ENCODE assay signal across 8 mouse cellular contexts in the genomic region with DNA sequence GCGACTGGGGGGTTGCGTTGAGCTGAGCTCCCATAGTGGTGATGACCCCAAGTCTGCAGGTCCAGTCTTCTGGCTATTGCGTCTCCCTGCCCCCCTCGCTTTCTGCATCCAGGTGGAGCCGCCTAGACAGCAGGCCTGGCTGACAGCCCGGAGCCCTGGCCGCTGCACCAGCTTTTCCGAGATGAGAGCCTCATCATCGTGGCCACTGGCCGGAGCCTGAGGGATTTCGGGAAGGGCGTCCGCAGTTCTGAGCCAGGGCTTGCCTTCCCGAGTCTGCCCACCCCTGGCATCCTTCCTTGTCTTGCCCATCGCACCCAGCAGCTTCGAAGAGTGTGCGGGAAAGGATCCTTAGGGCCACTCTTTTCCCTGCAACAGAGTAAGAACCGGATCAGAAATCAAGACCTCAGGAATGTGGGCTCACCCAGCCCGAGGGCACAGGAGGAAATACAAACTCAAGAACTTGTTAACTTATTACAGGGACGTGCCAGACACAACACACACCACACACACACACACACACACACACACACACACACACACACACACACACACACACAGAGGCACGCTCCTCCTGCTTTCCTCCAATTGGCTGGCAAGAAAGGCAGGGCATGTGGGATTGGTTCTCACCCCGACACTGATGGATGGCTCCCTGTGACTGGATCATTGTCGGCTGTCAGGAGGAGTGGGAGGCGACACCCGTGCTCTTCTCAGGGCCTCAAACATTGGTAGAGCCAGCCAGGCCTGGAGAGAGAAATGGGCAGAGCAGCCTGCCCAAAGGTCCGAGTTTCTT. TPM values are rescaled to one million over a fixed set of nuclear protein-coding genes. Genes with fewer than 3 reads are reported as not detected.
DNase-seq lines count a peak whose midpoint lies in the region; ATAC-seq lines count a peak whose summit lies in the region.

No protein-coding gene starts in this region.

- WGBS in forebrain, embryonic 11.5 days = 19% methylated on average over 26 of the region's 26 CpGs
- WGBS in limb, embryonic 15.5 days = 15% methylated on average over 26 of the region's 26 CpGs
- 22% methylated on average over 26 of the region's 26 CpGs for WGBS in neural tube, embryonic 12.5 days

- H3K4me1 ChIP-seq in forebrain, embryonic 11.5 days (replicated peaks; ENCODE audit: control insufficient read depth, insufficient read depth, low read length) = peaks cover 15% of the 10 kb centered on the region
- H3K4me1 ChIP-seq in limb, embryonic 15.5 days = peaks cover 40% of the 10 kb centered on the region
- H3K4me1 ChIP-seq in neural tube, embryonic 12.5 days = peaks cover 38% of the 10 kb centered on the region

- peak overlapping the region; percentile 24 for H3K9ac ChIP-seq in forebrain, embryonic 11.5 days (ENCODE audit: low read length)
- no peak overlapping the region for H3K9ac ChIP-seq in limb, embryonic 15.5 days
- peak overlapping the region; percentile 17; the same call in 1 of the 2 replicates for H3K9ac ChIP-seq in neural tube, embryonic 12.5 days

- no peaks in the 10 kb centered on the region for H3K27me3 ChIP-seq in forebrain, embryonic 11.5 days (ENCODE audit: control insufficient read depth, insufficient read depth, low read length)
- peaks cover 9% of the 10 kb centered on the region; the same call in 1 of the 2 replicates for H3K27me3 ChIP-seq in limb, embryonic 15.5 days
- H3K27me3 ChIP-seq in neural tube, embryonic 12.5 days (replicated peaks) = no peaks in the 10 kb centered on the region

- DNase-seq in cerebellum, adult 11 months = peak; percentile 47
- DNase-seq in adipocyte (ENCODE audit: low spot score) = peak; percentile 95
- peak; percentile 82 for DNase-seq in forebrain, embryonic 11.5 days (ENCODE audit: low spot score)
- peak; percentile 45 for DNase-seq in heart, postnatal 4 days
- DNase-seq in spleen, adult 12 weeks (ENCODE audit: low spot score) = no peak

- no peak overlapping the region for H3K4me3 ChIP-seq in forebrain, embryonic 11.5 days (ENCODE audit: low read depth, low read length)
- H3K4me3 ChIP-seq in limb, embryonic 15.5 days = 0 out of 2 replicates have a peak overlapping the region, but pooled peaks have one; percentile 8
- no peak overlapping the region for H3K4me3 ChIP-seq in neural tube, embryonic 12.5 days

- no peaks in the 10 kb centered on the region for H3K36me3 ChIP-seq in forebrain, embryonic 11.5 days (ENCODE audit: control insufficient read depth, insufficient read depth, low read length)
- peaks cover 2% of the 10 kb centered on the region; the same call in 1 of the 2 replicates for H3K36me3 ChIP-seq in limb, embryonic 15.5 days
- H3K36me3 ChIP-seq in neural tube, embryonic 12.5 days = no peaks in the 10 kb centered on the region

- no peak overlapping the region for H3K27ac ChIP-seq in forebrain, embryonic 11.5 days (ENCODE audit: low read depth, low read length)
- H3K27ac ChIP-seq in limb, embryonic 15.5 days = peak overlapping the region; percentile 51
- H3K27ac ChIP-seq in neural tube, embryonic 12.5 days = peak overlapping the region; percentile 6; the same call in 1 of the 2 replicates

- ATAC-seq in cerebellum, adult (ENCODE audit: insufficient number of reproducible peaks, low FRiP score, low TSS enrichment) = no peak
- 0 out of 2 replicates have a peak, but pooled peaks have one; percentile 47 for ATAC-seq in forebrain, embryonic 11.5 days (replicated peaks; ENCODE audit: low FRiP score)
- ATAC-seq in limb, embryonic 15.5 days (ENCODE audit: insufficient number of reproducible peaks, low FRiP score, low TSS enrichment, low read depth) = peak; percentile 37; the same call in 1 of the 2 replicates
- peak; percentile 70 for ATAC-seq in neural tube, embryonic 12.5 days (ENCODE audit: low FRiP score, low read depth)

- H3K4me2 ChIP-seq in forebrain, embryonic 11.5 days (ENCODE audit: low read depth, low read length, severe bottlenecking) = peak overlapping the region; percentile 34; the same call in 1 of the 2 replicates
- H3K4me2 ChIP-seq in limb, embryonic 15.5 days = peak overlapping the region; percentile 39
- H3K4me2 ChIP-seq in neural tube, embryonic 12.5 days (replicated peaks) = peak overlapping the region; percentile 89

- no peaks in the 10 kb centered on the region for H3K9me3 ChIP-seq in forebrain, embryonic 11.5 days (ENCODE audit: control insufficient read depth, low read length)
- H3K9me3 ChIP-seq in limb, embryonic 15.5 days = no peaks in the 10 kb centered on the region
- no peaks in the 10 kb centered on the region for H3K9me3 ChIP-seq in neural tube, embryonic 12.5 days

RNA-seq across cellular contexts. Expression of gene Copz2, which starts 13.7 kb away (rescaled TPM):
- 33.2 and 33.8 TPM in 2 replicates for polyA plus RNA-seq in forebrain, embryonic 11.5 days (2014; fragmentation: Nextera tagmentation; extraction: Ambion mirVana)
- total RNA-seq in heart, postnatal 4 days (2021) = 10 to 100 TPM; 51.2 to 52.7 TPM
- 203 and 213 TPM in 2 replicates for polyA plus RNA-seq in limb, embryonic 15.5 days (2015; fragmentation: Nextera tagmentation; extraction: Ambion mirVana)
- polyA plus RNA-seq in neural tube, embryonic 12.5 days (2016; fragmentation: Nextera tagmentation; extraction: Ambion mirVana) = 41.4 and 46.9 TPM in 2 replicates

RNA-seq across cellular contexts. Expression of gene Nfe2l1, which starts 33.6 kb away (rescaled TPM):
- polyA plus RNA-seq in forebrain, embryonic 11.5 days (2014; fragmentation: Nextera tagmentation; extraction: Ambion mirVana) = 38.6 and 42.9 TPM in 2 replicates
- 100 to 1,000 TPM; 200 to 203 TPM for total RNA-seq in heart, postnatal 4 days (2021)
- 75.6 and 81.1 TPM in 2 replicates for polyA plus RNA-seq in limb, embryonic 15.5 days (2015; fragmentation: Nextera tagmentation; extraction: Ambion mirVana)
- polyA plus RNA-seq in neural tube, embryonic 12.5 days (2016; fragmentation: Nextera tagmentation; extraction: Ambion mirVana) = 75.5 and 79.5 TPM in 2 replicates

RNA-seq across cellular contexts. Expression of gene Cdk5rap3, which starts 52.9 kb away (rescaled TPM):
- polyA plus RNA-seq in forebrain, embryonic 11.5 days (2014; fragmentation: Nextera tagmentation; extraction: Ambion mirVana) = 83.4 and 94.0 TPM in 2 replicates
- total RNA-seq in heart, postnatal 4 days (2021) = 10 to 100 TPM; 34.6 to 35.6 TPM
- polyA plus RNA-seq in limb, embryonic 15.5 days (2015; fragmentation: Nextera tagmentation; extraction: Ambion mirVana) = 76.2 and 87.4 TPM in 2 replicates
- polyA plus RNA-seq in neural tube, embryonic 12.5 days (2016; fragmentation: Nextera tagmentation; extraction: Ambion mirVana) = 99.3 and 103 TPM in 2 replicates

Comparison
In these comparisons a context has a peak if more than half of its experiments do, and no peak if none do; other contexts are left out.
1. H3K4me2 ChIP-seq: peak in every context shown above with its lines; median percentile 89 in neural tube, embryonic 12.5 days; 39 in limb, embryonic 15.5 days; 34 in forebrain, embryonic 11.5 days.